Mouse (Mus musculus) thymus, postnatal 10 days (tissue): Measurements from ENCODE around the gene Prkar1b.

Experiments used
- DNase-seq, 2 experiments: peaks; one replicate each; pipeline ENCODE4 v3.0.0; 2021; ENCODE audit warnings: low spot score in 2 of 2

The Prkar1b gene

DNA sequence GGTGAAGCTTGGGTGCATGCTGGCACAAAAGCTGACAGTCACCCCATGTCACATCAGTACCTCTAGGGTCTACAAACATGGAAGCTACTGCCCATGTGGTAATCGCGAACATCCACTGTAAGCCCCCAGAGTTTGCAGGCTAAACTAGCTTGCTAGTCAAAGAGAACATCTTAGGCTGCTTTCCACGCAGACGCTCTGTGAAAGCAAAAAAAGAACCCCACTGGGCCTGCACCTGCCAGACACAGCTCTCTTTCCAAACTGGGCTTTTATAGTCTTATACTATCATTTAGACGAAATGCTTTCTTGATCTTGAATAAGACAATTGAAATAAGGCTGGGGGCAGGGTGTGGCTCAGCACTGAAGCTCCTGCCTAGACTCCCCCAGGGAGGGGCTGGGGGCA is 88.1 kb downstream of the Prkar1b start:
- DNase-seq: no peak

DNA sequence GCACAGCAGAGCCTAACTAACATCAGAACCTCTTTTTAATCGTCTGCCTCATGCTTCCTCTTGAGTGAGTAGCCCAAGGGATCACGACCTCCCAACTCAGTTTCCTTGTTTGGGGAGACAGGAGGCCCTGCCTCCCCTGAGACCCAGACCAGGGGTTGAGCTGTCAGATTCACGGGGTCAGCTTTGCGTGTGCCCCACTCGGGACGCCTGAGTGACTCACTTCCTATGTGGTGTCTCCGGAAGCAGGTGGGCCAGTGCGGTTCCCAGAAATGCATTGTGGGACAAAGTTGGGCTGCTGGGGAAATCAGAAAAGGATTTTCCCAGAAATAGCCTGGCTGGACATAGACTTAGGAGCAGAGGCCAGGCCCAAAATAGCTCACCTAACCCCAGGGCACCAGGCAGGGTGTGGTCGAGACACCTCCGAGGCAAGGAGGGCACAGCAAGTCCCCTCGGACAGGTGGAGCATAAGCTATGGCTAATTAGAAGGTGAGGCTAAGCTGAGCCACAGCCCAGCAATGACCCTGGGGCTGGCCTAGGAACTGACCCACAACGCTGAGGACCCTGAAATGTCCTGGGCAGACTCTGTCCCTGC is 89.2 kb downstream of the Prkar1b start:
- no peak for DNase-seq

DNA sequence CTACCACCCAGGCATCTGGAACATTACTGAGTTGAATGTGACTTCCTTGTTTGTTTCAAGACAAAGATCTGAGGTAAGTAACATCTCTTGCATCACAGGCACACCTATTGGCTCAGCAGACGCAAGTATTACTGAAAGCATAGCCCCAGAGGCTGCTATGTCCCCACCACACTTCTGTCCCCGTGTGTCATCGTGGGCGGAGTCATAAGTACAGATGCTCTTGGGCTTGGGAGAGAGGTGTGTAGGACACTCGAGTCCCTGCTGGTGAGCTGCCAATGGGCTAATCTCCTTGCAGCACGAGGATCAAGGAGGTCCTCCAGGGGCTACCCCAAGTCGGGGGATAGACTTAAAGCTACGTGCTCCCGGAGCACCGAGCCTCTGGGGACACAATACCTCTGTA is 96.6 kb downstream of the Prkar1b start:
- DNase-seq: no peak

DNA sequence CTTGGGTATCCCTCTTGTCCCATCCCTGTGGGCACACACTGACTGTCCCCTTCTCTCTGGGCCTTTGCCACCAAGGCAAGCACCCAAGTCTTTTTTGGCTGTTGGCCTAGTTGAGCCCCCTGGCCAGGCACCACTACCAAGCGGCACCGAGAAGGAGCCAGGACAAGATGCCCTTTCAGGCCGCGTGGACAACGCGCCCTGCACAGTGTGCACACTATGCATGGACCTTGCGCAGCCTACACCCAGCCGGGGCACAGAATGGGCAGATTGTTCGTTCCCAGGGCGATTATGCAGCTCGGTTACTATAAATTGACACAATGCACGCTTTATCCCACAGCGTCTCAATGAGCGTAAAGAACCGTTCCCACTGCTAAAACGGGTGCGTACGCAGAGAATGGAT is 98.5 kb downstream of the Prkar1b start:
- no peak for DNase-seq

DNA sequence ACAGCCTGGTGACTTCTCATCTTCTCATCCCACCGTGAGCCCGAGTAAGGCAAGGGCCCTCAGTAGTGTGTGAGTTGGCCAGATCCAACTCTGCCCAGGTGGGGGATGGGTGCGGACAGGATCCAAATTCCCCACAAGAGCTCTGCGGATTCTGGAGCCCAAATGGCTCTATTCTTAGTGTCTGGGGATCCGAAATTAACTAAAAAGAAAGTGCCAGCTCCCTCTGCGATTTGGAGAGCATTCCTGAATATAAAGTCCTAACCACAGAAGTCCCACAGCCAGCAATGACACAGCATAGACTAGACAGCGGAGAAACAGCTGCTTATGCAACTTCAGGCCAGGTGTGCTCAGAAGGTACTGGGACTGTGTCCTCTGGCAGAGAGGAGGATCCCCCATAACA is 100.4 kb downstream of the Prkar1b start:
- no peak for DNase-seq

DNA sequence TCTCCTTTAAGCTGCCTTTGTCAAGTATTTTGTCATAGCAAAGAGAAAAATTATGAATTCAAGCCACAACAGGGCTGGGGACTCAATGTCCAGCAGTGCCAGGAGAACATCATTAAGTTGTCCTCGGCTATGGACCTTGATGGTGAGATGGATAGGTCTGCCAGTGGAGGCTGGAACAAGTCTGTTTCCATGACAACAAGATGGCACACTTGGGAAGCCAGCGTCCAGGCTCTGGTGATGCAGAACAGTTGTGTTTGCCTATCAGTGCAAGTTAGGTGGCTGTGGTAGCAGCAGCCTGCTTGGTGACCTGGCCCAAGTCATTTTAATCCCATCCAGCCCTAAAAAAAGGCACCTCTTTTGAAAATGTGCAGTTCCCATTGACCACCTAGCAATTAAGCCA is 102.6 kb downstream of the Prkar1b start:
- no peak for DNase-seq

DNA sequence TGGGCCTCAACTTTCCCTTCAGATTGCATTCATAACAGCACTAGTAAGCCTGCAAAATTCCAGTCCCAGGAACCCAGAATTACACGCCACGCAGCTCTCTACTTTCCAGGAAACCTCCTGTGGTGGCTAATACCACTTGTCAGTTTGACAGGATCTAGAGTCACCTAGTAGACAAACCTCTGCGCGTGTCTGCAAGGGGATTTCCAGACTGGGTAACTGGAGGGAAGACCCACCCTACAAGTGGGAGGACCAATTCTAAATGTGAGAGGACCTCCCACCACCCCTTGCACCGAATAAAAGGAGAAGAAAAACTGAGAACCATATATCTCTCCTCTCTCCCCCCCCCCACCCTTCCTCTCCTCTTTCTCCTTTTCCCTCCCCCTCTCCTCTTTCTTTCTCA is 103.2 kb downstream of the Prkar1b start:
- DNase-seq: no peak

DNA sequence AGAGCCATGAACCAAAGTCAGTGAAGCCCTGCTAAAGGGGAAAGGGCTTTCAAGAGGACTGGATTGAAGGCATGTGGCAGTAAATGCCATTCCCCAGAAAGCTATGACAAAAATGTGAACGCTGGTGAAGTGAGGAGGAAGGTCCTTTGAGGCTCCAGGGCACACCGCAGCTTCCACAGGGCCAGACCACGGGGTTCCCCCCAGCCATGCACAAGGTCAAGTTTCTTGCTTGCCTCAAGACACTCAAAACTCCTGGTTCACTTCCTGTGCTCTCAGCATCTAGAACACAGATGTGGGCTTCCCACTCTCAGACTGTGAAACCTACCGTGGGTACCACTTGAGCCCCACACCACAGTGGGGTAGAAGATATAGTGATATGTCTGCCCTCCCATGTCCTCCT is 106.3 kb downstream of the Prkar1b start:
- no peak for DNase-seq

DNA sequence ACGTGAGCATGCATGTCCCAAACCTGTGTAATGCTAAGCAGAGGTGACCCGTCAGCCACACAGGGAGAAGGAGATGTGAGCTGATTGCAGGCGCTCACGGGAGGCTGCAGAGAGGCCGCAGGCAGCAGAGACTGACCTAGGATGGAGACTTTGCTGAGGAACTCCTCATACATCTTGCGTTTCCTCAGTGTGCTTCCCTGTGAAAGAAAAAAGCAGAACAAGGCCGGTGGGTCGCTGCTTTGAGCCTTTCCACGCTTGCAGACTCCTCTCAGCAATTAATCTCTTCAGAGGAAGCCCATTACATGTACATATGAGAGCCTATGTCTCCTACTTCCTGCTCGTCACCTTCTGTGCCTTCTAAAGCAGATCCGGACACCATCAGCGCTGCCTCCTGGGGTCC is 107.5 kb downstream of the Prkar1b start:
- DNase-seq: no peak

DNA sequence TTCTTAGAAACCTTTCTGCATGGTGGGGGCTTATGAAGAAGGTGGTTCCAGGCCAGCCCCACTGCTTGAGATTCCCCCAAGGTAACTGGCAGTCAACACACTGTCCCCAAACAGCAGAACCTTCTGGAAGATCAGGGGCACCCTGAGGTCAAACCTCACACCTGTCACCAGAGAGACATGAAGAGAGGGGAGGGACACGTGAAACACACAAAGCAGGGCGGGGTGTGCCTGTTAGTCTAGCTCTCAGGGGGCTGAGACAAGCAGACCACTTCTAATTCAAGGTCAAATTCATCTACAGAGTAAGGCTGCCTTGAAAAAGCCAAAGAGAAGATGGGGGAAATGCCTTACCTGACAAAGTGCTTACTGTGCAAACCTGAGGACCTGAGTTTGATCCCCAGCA is 114.6 kb downstream of the Prkar1b start:
- no peak for DNase-seq

DNA sequence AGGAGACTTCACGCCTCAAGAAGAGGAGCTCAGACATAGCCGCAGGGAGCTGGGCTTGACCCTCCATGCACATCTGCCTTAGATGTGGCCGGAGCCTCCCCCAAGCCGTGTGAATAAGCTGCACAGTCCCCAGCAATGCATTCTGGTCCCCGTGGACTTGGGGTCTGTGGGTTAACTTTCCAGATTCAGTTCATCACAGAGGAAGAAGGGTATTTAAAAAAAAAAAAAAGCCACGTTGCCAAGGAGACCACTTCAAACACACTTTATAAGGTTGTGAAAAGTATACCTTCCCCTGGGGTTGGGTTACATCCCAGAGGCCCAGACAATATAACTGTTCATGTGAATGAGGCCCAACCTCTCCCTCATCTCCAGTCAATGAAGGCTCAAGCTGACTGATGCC is 115.1 kb downstream of the Prkar1b start:
- DNase-seq: no peak

DNA sequence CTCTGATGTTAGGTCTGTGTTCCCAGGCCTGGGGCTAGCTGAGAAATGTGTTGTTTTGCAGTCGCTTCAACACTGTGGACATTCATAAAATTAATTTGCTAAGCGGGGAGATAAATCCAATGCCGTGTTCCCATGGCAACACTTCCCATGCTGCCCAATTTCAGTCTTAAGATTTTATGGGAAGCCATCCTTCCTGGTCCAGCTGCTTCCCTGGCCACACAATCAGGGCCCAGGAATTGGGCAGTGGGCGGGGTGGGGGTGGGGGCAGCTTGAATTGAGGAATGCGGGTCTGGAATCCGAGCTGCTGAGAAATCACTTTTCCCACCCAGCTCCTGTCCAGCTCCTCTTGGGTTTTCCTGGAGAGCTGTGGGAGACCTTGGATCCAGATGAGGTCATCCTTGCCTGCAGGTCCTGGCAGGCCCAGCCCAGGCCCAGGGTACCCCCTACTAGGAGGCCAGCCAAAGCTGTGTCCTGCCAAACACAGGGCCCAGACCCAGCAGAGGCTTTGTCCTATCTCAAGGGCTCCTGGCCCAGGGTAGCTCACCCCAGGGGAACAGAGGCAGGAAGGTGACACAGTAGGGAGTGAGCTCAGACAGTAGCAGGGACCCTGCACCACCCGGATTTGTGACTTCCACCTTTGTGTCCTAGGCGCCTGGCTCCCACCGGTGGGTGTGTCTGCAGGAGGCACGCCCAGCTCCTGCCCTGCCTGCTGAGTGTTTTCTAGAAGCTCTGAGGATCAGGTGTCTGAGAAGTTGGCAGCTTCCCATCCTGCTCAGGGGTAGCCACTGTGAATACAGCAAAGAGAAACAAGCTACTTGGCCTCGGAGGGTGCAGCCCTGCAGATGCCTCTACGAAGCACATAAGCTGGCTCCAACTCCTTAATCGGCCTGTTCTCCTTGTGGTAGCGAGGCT is 116.1 kb downstream of the Prkar1b start:
- no peak for DNase-seq

DNA sequence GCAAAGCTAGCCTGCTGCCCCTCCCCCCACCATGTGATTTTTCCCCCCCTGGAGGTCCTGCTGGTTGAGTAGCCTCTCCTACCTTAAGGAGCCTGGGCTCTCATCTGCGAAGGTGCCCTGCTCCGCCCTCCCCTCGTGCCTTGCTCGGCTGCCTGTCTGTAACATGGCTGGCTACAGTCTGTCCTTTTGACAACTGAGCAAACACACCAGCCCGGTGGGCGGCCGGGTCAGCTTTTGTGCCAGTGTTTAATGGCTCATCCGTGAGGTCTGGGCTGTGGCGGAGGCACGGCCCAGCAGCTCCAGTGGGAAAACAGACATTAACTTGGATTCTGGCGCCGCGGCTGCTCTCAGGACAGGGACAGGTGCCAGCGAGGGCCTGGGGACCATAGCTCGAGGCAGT is 122.2 kb downstream of the Prkar1b start:
- no peak for DNase-seq

DNA sequence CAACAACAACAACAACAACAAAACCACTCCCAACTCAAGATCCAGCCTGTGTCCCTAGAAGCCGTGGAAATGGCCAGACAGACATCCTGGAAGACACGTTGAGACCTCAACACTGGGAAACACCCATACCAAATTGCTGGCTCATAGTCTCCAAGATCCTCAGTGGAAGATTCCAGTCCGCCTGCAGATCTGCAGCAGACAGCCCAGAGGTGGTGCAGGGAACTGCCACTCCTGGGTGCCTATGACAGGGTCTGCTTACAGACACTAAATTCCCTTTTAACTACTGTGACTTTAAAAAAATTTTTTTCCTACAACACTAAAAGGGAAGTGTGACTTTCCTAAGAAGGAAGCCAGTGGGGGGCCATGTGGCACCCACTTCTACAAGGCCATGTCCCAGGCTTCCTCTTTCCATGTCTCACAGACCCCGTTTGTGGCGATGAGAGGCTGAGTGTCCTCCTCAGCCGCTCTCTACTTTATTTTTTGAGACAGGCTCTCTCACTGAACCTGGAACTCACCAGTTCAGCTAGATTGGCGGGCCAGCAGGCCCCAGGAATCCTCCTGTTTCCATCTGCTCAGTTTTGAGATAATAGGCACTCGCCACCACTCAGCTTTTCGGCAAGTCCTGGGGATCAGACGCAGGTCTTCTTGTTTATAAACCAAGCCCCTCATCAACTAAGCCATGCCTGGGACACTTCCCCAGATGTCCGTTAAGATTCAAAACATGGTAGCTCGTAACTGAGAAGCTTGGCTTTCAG is 125.3 kb downstream of the Prkar1b start:
- no peak for DNase-seq

DNA sequence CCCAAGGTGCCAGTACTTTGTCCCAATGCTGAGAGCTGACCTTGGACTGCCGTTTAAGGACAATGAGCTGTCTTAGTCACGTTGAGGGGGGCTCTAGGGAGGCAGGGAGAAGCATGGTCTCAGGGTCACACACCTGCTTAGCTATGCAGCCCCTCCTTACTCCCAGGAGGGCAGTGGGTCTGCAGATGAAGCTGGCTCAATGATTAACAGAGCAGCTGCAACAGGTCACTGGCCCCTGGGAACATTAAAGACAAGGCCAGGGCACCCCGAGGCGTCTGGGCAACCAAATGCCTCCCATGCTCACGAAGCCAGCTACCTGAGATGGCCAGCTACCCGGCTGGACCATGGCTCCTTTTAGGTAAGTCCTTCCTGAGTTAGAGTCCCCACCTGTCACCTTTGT is 129.2 kb downstream of the Prkar1b start:
- DNase-seq: no peak

DNA sequence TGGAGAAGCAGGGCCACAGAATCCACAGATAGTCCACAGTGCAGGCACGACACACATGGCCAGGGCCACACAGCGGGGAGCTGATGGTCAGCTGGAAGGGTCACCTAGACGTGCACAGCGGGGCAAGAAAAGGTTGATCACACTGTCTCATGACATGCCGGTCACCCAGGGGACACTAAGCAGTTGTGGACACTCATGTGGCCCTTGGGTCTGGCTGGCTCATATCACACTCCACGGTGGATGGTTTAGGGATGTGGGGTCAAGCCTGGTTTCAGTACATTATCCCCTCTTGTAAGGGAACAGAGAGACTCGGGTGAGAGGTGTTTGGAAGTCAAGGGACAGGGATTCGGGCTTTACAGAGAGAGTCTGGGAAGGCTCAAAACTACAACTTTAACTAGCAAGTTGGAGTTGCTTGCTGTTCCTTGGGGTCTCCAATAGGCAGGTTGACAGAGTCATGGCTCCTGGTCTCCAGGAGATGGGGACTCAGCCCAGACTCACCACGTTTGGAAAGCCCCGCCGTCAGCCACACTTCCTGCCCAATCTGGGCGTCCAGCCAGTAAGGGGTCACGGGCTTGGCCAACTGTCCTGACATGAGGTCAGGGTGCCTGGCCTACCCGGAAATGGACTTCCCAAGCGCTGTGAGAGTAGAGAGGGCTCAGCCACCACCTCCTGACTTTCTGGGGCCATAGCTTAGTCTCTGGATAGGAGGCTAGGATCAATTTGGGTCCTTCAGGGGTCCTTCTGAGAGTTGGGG is 132.3 kb downstream of the Prkar1b start:
- no peak for DNase-seq

DNA sequence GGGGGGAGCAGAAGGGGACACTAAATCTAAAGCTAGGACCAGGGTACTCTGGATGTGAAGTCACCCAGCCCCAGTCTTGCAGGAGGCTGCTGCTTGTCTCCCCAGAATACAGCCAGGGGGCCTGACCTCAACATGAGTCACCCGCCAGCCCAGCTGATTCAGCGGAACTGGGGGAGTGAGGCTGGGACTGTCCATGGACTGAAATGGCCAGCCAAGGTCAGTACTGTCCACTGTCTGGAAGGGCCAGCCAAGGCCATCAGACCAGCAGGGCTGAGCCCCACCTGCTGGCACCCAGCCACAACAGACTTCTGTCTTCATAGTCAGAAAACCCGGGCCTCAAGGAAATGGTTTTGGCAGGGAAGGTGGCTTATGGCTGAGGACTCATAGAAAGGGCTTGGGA is 134.7 kb downstream of the Prkar1b start:
- DNase-seq: no peak

DNA sequence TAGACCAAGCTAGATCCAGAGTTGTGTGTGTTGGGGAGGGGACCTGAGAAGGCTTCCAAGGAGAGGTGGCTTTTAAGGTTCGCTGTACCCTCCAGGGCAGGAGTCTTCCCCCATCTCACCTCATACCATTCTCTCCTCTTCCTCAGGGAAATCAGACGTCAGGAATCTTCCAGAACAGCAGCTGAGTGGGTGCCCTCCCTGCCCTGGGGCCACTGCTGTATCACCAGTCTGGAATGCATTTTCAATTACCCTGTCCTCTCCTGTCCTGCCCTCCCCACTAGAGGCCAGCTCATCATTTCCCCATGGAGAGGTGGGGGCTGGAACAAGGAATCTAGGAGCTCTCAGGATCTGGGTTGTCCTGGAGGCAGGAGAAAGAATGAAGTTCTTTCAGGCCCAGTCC is 139.2 kb downstream of the Prkar1b start:
- no peak for DNase-seq

DNA sequence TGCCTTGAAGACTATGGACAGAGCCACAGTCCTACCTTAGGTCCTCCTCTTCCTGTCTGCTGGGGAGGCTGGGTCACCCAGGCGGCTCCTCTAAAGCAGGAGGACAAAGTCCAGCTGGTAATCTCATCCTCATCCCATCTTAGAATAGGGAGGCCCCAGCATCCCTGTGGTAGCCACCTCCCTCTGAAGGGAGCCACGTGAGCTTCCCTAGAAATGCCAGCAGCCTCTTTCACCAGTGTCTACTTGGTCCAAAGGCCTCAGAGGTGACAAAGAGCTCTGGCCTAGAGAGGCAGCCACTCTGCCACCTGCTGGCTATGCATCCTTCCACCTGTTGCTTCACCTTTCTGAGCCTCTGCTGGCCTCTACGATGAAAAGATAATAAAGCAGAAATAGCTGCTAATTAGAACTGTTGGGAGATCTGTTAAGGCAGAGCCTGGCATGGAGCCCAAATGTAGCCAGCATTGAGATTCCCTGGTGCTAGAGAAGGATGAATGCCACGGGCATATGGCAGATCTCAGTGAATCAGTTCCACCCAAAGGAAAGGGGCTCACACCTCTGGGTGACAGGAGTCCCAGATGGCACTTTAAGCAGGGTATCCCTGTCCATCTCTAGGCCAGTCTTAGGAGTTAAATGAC is 142.5 kb downstream of the Prkar1b start:
- DNase-seq: no peak

DNA sequence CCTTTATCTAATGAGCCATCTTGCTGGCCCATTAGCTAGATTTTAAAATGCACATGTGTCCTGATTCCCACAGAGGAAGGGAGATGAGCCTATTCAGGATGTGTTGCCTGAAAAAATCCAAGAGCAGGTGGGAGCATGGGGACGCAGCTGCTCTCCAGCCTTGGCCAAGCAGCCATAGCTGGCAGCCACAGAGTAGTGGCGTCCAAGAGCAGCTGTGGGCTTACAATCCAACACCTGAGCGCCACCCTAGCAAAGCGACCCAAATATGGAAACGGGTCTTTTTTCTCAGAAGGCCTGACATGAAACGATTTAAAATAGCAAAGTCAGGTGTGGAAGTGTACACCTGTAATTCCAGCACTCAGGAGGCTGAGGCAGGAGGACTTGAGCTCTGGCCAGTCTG is 145.2 kb downstream of the Prkar1b start:
- DNase-seq: no peak

DNA sequence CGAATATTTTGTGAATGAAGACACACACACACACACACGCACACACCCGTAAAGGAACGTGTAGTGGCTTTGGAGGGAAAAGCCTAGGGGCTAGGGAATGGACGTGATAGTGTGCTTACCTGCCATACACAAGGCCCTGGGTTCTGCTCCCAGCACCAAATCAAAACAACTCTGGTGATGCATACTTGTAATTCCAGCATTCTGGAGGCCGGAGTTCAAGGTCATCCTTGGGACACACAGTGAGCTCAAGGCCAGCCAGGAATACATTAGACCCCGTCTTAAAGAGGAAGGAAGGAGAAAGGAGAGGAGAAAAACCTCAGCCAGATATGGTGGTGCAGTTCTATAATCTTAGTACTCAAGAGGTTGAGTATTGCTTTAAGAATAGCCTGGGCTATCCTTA is 150.1 kb downstream of the Prkar1b start:
- DNase-seq: no peak
